Mouse (Mus musculus) cerebellum, postnatal 4 days (tissue): Measurements from ENCODE around the gene Actl10.

Source experiments
- DNase-seq, 2 experiments: peaks; one replicate each; pipeline ENCODE4 v3.0.0; 2022; ENCODE audit warnings: low spot score in 2 of 2, mixed read lengths in 1 of 2

Gene Actl10

GRCm38 (mm10) chr2:154583906-154584872 is 32.6 kb downstream of the Actl10 start:
- peak in 1 of 2 experiments; percentile 70 for DNase-seq

DNA sequence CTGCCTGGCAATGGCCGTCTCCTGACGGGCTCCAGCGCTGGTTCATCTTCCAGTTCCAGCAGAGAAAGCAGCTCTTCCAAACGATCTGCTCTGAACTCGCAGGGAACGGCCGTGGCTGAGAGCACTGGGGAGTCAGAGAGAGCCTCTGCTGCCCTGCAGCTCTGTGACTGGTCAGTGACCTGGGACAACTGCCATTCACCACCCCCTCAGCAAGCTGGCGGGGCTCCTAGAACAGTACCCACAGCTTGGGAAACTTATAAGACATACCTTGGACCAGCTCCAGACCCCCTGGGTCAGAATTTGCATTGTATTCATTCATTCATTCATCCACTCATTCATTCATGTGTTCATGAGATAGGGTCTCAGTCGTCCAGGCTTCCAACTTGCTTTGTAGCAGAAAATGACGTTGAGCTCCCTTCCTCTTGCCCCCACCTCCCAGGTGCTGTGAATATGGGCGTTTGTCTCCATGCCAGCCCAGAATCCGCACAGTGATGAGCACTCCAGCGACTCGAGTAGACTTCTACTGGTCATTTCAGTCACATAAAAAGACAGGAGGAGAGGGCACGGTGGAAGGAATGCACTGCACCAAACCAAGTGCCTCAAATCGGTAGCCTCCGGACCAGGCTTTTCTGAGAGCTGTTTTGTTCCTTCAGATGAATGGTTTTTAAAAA is 33.5 kb downstream of the Actl10 start:
- peak in 1 of 2 experiments; percentile 42 for DNase-seq

DNA sequence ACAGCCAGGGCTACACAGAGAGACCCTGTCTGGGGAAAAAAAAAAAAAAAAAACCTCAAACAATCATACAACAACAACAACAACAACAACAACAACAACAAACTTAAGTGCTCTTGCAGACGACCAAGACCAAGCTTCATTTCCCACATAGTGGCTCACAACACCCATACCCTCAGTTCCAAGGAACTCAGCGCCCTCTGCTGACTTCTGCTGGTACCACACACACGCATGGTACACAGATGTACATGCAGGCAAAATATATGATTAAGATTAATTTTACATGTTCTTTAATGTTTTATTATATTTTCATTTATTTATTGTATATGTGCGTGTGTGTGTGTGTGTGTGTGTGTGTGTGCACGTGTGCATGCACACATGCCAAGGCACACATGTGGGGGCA is 34.8 kb downstream of the Actl10 start:
- peak; percentile 51 to 80 for DNase-seq

DNA sequence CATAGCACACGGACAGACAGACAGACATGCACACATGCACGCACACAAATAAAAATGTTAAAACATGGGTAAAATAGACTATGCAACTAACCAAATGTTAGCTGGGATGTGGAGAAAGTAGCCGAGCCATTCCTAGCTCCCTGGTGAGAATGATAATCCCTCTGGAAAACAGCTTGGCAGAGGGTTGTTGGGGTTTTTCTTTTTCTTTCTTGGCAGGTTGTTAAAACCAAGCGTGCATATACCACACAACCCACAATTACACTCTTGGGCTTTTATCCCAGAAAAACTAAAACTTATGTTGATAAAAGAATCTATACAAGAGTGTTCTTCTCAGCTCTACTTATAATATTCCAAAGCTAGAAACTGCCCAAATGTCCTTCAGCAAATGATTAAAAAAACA is 37.5 kb downstream of the Actl10 start:
- DNase-seq: no peak

DNA sequence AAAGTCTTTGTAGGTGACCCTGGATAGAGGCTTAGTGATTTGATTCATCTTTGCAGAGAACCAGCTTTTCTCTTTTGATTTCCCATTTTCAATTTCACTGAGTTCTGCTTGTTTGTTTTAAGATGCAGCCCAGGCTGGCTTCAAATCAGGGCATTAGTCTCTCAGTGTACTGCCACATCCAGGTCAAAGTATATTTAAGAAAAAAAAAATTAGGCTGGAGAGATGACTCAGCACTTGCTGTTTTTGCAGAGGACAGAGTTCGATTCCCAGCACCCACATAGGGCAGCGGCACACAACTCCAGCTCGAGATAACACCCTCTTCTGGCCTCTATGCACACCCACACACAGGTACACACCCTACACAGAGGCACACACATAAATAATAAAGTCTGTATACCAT is 39.7 kb downstream of the Actl10 start:
- DNase-seq: no peak

DNA sequence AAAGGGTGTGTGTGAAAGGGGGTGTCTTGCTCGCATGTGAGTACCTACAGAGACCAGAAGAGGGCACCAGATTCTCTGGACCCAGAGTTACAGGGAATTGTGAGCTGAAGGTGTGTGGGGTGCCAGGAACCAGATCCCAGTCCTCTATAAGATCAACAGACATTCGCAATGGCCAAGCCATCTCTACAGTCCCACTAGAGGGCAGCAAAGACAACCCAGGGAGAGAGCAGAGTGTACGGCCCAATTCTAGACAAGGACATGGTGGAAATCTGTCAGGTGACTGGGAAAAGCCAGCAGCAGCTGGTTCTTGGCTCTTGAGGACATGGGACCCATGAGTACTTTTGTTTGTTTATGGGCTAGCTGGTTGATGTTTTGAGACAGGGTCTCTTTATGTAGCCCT is 41.4 kb downstream of the Actl10 start:
- no peak for DNase-seq

DNA sequence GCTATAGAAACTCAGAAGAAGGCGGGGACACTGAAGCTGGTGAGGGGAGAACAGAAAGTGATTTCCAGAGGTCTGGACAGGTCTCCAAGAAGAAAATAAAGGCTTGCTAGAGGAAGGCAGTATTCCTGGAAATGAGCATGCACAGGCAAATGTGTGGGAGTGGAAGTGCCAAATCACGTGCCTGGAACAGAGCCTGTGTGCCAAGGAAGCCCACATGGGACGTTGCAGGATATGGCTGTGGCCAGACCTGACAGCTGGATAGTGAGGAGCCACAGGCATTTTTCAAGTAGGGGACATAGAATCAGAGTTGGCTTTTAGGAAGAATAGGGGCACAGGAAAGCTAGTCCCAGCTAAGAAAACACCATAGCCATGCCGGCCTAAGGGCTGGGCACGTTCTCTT is 44.2 kb downstream of the Actl10 start:
- DNase-seq: peak in 1 of 2 experiments; percentile 54

DNA sequence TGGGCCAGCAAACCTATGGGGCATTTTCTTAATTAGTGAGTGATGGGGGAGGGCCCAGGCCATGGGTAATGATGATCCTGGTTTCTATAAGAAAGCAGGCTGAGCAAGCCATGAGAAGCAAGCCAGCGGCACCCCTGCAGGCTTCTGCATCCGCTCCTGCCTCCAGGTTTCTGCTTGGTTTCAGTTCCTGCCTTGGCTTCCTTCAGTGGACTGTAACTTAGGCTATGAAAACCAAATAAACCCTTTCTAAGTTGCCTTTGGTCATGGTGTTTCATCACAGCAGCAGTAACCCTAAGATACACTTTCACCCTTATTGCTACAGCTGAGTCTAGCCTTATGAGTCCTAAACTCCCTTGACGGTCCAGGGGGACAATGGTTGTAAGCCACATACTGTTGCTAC is 45.8 kb downstream of the Actl10 start:
- no peak for DNase-seq

- no peak for DNase-seq
These were observed 49.0 kb downstream of the Actl10 start for GRCm38 (mm10) chr2:154600586-154600985.

GRCm38 (mm10) chr2:154601324-154601723 is 49.7 kb downstream of the Actl10 start:
- no peak for DNase-seq
